Comparison of ENCODE assay signal across 9 mouse cellular contexts in the genomic region with DNA sequence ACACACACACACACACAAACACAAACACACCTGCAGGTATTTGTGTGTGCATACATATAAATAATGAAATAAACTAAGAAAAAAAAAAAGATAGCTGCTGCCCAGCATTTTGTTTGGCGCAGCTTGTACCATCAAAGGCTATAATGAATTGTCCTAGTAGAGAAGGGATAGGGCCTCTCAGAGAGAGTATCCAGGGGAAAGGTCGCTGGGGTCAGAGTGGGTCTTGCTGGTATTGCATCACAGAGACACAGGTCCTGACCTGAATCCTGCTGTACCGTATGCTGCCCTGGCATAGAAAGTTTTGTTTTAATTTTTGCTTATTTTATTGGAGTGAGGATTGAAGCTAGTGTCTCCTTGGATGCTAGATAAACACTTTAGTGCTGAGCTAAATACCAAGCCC. TPM values are rescaled to one million over a fixed set of nuclear protein-coding genes. Genes with fewer than 3 reads are reported as not detected.
DNase-seq lines count a peak whose midpoint lies in the region; ATAC-seq lines count a peak whose summit lies in the region.
"Had no signal": no experiment of that assay in that cellular context is flagged by ENCODE, and none has a peak within 500 bp of the region (broad histone marks: within the 10 kb centered on the region; RNA-seq: fewer than 3 reads in every experiment).

No protein-coding gene starts in this region.

- intact Hi-C loops in left cerebral cortex, postnatal 10 days (cut with DNase I) = no loop called here

- 43% methylated on average over 3 of the region's 3 CpGs for WGBS in heart, embryonic 12.5 days
- 37% methylated on average over 3 of the region's 3 CpGs for WGBS in embryonic facial prominence, embryonic 15.5 days
- WGBS in intestine, embryonic 15.5 days = 35% methylated on average over 3 of the region's 3 CpGs
- 31% methylated on average over 3 of the region's 3 CpGs for WGBS in midbrain, embryonic 14.5 days

- no peaks in the 10 kb centered on the region for H3K27me3 ChIP-seq in heart, embryonic 12.5 days (replicated peaks)
- no peaks in the 10 kb centered on the region for H3K27me3 ChIP-seq in embryonic facial prominence, embryonic 15.5 days
- no peaks in the 10 kb centered on the region for H3K27me3 ChIP-seq in intestine, embryonic 15.5 days (replicated peaks)
- no peaks in the 10 kb centered on the region for H3K27me3 ChIP-seq in midbrain, embryonic 14.5 days (ENCODE audit: control insufficient read depth, insufficient read depth, low read length)
- H3K27me3 ChIP-seq: CH12.LX had no signal

- DNase-seq in heart, adult 18-20 months = no peak
- no peak for DNase-seq in midbrain, embryonic 14.5 days
- DNase-seq in left cerebral cortex, postnatal 10 days (ENCODE audit: extremely low spot score in 1 of 2, low spot score in 2 of 2) = no peak
- no peak for DNase-seq in layer of hippocampus, postnatal 25 days (ENCODE audit: extremely low spot score in 1 of 2, low spot score in 1 of 2)

- no peaks in the 10 kb centered on the region for H3K36me3 ChIP-seq in heart, embryonic 12.5 days
- no peaks in the 10 kb centered on the region for H3K36me3 ChIP-seq in embryonic facial prominence, embryonic 15.5 days
- H3K36me3 ChIP-seq in intestine, embryonic 15.5 days = no peaks in the 10 kb centered on the region
- no peaks in the 10 kb centered on the region for H3K36me3 ChIP-seq in midbrain, embryonic 14.5 days (ENCODE audit: control insufficient read depth, insufficient read depth, low read length)

- H3K4me2 ChIP-seq in heart, embryonic 12.5 days = peak overlapping the region; percentile 83
- H3K4me2 ChIP-seq in embryonic facial prominence, embryonic 15.5 days (replicated peaks) = peak overlapping the region; percentile 81
- peak overlapping the region; percentile 91 for H3K4me2 ChIP-seq in intestine, embryonic 15.5 days (replicated peaks)
- peak overlapping the region; percentile 92 for H3K4me2 ChIP-seq in midbrain, embryonic 14.5 days (ENCODE audit: low read length)

- H3K4me1 ChIP-seq in heart, embryonic 12.5 days (replicated peaks) = peaks cover 31% of the 10 kb centered on the region
- H3K4me1 ChIP-seq in embryonic facial prominence, embryonic 15.5 days = peaks cover 30% of the 10 kb centered on the region
- H3K4me1 ChIP-seq in intestine, embryonic 15.5 days (replicated peaks) = peaks cover 18% of the 10 kb centered on the region
- H3K4me1 ChIP-seq in midbrain, embryonic 14.5 days (ENCODE audit: control insufficient read depth, insufficient read depth, low read length) = no peaks in the 10 kb centered on the region

- peak overlapping the region; percentile 87; the same call in 1 of the 2 replicates for H3K4me3 ChIP-seq in heart, embryonic 12.5 days
- H3K4me3 ChIP-seq in embryonic facial prominence, embryonic 15.5 days (replicated peaks) = peak overlapping the region; percentile 75; the same call in 1 of the 2 replicates
- peak overlapping the region; percentile 81; the same call in 1 of the 2 replicates for H3K4me3 ChIP-seq in intestine, embryonic 15.5 days (replicated peaks)
- H3K4me3 ChIP-seq in midbrain, embryonic 14.5 days (replicated peaks; ENCODE audit: low read depth, low read length) = peak overlapping the region; percentile 69

- no peak for ATAC-seq in heart, embryonic 12.5 days (ENCODE audit: insufficient number of reproducible peaks, low FRiP score)
- ATAC-seq in embryonic facial prominence, embryonic 15.5 days (ENCODE audit: insufficient number of reproducible peaks, low FRiP score, low TSS enrichment, low read depth) = no peak
- no peak for ATAC-seq in intestine, embryonic 15.5 days
- ATAC-seq in midbrain, embryonic 14.5 days (ENCODE audit: low FRiP score, low TSS enrichment) = no peak
- no peak for ATAC-seq in monocyte, adult 5-6 weeks (replicated peaks; ENCODE audit: insufficient number of reproducible peaks, low FRiP score, low TSS enrichment, poor library complexity, severe bottlenecking)

- H3K27ac ChIP-seq in heart, embryonic 12.5 days (ENCODE audit: poor library complexity, severe bottlenecking) = no peak overlapping the region
- no peak overlapping the region for H3K27ac ChIP-seq in embryonic facial prominence, embryonic 15.5 days (replicated peaks)
- no peak overlapping the region for H3K27ac ChIP-seq in intestine, embryonic 15.5 days
- H3K27ac ChIP-seq in midbrain, embryonic 14.5 days (replicated peaks; ENCODE audit: low read depth, low read length) = no peak overlapping the region

- H3K9ac ChIP-seq in heart, embryonic 12.5 days = no peak overlapping the region
- no peak overlapping the region for H3K9ac ChIP-seq in embryonic facial prominence, embryonic 15.5 days
- no peak overlapping the region for H3K9ac ChIP-seq in intestine, embryonic 15.5 days
- H3K9ac ChIP-seq in midbrain, embryonic 14.5 days (replicated peaks; ENCODE audit: low read length) = peak overlapping the region; percentile 68; the same call in 1 of the 2 replicates

- no peaks in the 10 kb centered on the region for H3K9me3 ChIP-seq in heart, embryonic 12.5 days (replicated peaks)
- no peaks in the 10 kb centered on the region for H3K9me3 ChIP-seq in embryonic facial prominence, embryonic 15.5 days (replicated peaks)
- no peaks in the 10 kb centered on the region for H3K9me3 ChIP-seq in intestine, embryonic 15.5 days
- no peaks in the 10 kb centered on the region for H3K9me3 ChIP-seq in midbrain, embryonic 14.5 days (ENCODE audit: control insufficient read depth, low read length)

RNA-seq across cellular contexts. Expression of a gene that starts 0.6 kb away (rescaled TPM):
- 72.8 and 73.2 TPM in 2 replicates for polyA plus RNA-seq in heart, embryonic 12.5 days (2016; fragmentation: Nextera tagmentation; extraction: Ambion mirVana)
- 10 to 100 TPM; 19.9 to 21.4 TPM for total RNA-seq in heart, adult 18-20 months (2021)
- polyA plus RNA-seq in embryonic facial prominence, embryonic 15.5 days (2015; fragmentation: Nextera tagmentation; extraction: Ambion mirVana) = 59.0 and 64.2 TPM in 2 replicates
- polyA plus RNA-seq in intestine, embryonic 15.5 days (2015; fragmentation: Nextera tagmentation; extraction: Ambion mirVana) = 53.7 and 60.5 TPM in 2 replicates
- polyA plus RNA-seq in midbrain, embryonic 14.5 days (2014; fragmentation: Nextera tagmentation; extraction: Ambion mirVana) = 13.9 and 23.2 TPM in 2 replicates
- 10 to 100 TPM; 10.6 TPM for total RNA-seq in left cerebral cortex, postnatal 10 days (2021)
- total RNA-seq in layer of hippocampus, postnatal 25 days (2021) = 1 to 10 TPM; 9.2 to 9.8 TPM
- 12.1 to 25.9 TPM (median 24.6 TPM) in 3 replicates for total RNA-seq in monocyte, adult 5-6 weeks (2017)
- total RNA-seq: CH12.LX had no signal
